Mouse (Mus musculus) induced T-regulatory cell, adult 2 months (primary cell): ENCODE results near the gene Hif3a.

Source experiments
- DNase-seq: peaks from one replicate; pipeline ENCODE4 v3.0.0-alpha.2; 2012; ENCODE audit warnings: low read depth

The Hif3a gene

DNA sequence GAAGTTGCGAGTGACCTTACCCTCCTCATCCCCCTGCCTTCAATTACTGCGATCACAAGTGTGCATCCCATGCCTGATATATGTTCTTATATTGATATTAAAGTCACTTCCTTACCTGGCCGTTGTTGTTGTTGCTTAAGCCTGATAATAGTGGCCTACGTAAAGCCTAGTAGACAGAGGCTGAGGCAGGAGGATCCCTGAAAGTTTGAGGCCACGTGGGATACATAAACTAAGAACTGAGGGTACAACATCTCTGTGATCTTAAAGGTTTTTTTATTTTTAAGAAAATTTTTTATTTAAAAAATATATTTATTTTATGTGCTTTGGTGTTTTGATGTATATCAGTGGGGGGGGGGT is 69.8 kb downstream of the Hif3a start, which contains the start of gene Ccdc8:
Gene Ccdc8, plus strand, starts transcription at position 258 of the 357 bp plus-strand sequence.
- no peak for DNase-seq

DNA sequence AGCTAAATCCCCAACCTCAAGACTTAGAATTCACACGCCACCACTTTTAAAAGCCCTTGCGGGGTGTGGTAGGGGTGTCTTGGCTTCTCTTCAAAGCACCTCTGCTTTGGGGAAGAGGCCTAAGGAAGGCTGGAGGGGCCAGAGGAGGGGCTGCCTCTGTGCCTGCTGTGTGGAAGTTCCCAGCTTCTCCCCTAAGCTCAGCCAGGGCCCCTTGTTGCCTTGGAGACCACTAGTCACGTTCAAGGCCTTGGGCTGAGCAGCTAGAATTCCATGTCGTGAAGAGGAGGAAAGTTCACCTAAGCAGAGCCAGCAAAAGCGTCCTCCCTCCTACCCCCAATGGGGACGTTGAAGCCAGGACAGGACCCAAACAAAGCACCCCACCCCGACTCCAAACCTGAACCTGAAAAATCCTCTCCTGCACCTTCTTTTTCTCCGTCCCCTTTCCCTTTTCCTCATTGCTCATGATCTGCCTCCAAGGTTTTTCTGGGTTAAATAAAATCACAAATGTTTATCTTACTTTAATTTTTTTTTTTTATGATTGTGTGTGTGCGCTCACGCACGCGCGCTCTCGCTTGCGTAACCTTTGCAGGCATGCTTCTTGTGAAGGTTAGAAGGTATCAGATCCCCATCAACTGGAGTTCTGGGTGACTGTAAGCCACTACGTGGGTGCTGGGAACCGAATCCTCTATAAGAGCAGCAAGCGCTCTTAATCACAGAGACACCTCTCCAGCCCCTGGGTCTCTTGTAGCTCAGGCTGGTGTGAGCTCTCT is 70.4 kb downstream of the Hif3a start:
- no peak for DNase-seq

DNA sequence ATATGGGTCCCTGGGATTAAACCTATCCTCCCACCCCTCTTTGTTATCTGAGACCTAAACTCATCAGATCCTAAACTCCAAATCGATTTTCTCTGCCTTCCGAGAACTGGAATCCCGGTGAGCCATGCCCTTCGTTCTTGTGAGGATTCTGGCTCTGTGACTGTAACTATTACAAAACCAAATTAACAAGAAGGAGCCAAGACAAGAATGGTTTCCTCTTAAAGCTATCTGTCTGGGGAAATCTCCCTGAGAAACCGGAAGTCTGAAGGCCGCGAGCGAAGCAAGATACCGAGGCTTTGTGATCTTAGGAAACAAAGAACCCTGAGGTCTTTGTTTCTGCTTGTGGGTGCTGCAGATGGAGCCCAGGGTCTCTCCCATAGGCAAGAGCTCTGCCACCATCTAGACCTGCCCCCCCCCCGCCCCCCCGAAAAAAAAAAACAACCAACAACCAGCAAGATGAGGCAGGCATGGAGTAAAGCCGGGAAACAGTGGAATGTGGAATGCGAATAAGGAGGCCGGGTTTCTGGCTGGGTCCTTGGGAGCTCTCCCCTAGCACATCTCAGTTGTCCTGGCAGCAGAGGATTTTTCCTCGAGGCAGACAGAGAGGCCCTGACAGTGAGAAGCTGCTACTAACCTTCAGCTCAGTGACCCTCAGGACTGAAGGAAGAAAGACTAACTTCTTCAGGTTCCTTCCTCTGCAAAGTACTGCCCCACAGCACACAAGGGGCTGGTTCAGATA is 72.1 kb downstream of the Hif3a start:
- peak; percentile 75 for DNase-seq

DNA sequence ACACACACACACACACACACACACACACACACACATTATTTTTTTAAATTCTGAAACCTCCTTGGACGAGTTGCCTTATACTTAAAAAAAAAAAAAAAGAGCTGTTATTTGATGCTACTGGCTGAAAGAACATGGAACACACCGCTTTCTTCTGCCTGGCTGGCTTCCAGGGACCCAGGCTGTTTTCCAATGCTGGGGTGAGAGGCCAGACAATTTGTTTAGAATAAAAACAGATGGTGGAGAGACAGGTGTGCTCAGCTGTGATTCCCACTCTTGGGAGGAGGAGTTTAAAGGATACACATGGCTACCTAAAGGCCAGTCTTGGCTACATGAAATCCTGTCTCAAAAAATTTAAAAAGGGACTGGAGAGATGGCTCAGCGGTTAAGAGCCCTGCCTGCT is 73.8 kb downstream of the Hif3a start:
- no peak for DNase-seq

DNA sequence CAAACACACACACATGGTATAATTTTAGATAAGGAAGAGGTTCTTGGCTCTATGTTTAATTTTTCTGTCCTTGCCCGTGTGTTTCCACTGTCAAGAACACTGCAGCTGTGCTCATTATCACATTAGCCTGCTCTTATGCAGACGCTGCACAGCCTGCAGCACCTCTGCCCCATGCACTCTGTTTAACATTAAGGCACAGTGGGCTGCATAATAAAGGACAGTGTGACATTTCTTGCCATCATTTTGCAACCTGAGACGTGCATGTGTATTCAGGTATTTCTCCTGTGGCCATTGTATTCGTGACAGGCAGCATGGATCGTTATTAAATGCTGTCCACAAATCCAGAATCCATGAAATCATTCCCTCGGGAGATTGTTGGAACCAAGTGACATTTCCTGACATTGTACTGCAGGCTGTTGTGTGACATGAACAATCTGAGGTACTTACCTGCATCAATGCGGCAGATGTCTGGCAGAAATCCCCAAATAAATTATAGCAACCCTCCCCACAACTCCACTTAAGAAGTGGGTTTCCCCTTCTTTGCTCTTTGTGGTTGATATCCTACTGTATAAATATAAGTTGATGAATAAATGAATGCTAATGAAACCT is 74.6 kb downstream of the Hif3a start:
- DNase-seq: peak; percentile 17

DNA sequence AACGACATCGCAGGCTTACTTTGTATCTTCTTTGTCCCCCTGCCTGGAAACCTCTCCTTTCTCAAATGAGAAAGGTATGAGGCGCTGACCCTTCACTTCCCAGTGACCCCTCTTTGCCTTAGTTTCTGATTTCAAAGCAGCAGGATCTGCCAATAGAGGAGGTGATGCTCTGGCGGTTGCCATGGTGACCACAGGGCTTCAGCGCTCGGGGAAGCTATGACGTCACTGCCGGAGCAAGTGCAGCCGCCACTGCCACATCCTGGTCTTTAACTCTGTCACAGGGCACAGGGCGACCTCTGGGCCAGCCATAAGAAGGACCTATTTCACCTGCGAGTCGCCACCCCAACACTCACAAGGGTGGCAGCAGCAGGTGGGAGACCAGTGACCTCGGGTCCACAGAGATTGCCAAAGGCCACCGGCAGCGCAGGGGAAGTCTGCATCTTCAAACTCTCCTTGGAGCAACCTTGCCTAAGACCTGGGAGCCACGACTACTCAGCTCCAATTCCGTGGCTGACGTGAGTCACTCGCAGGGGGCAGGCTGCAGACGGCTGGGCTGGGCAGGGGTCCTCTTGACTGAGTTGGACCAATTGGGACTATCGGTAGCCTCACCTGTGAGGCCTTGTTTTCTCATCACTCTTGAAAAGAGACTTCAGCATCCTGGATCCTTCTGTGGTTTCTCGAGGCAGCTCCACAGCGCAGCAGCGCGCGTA is 79.2 kb downstream of the Hif3a start, which contains the start of gene Gm42372:
Gene Gm42372, plus strand, starts transcription at position 228 of the 710 bp plus-strand sequence.
- DNase-seq: peak; percentile 97
